Mouse (Mus musculus) embryonic facial prominence, embryonic 11.5 days (tissue): ENCODE measurements around the gene Sfpq. TPM values are rescaled to one million over a fixed set of nuclear protein-coding genes. Genes with fewer than 3 reads are reported as not detected.
A peak's percentile ranks its signal among the peaks of the same experiment; 100 is the strongest.

Experiments used
- ATAC-seq: fragments of 200-750 bp; cut with Nextera tagmentation; replicated peaks from 2 replicates; pipeline ENCODE4 v1.8.0; 2017; ENCODE audit warnings: low read depth; ENCODE audit not compliant: insufficient number of reproducible peaks, low FRiP score, low TSS enrichment
- DNase-seq: peaks from one replicate; pipeline ENCODE4 v3.0.0-alpha.2; 2015; ENCODE audit warnings: low spot score
- H3K27ac ChIP-seq: fragments of 300-500 bp; sonication (generic); replicated peaks from 2 replicates; pipeline ENCODE4 v1.5.1; 2014; ENCODE audit warnings: mild to moderate bottlenecking, low read depth, low read length, control low read depth
- H3K27me3 ChIP-seq: fragments of 300-500 bp; sonication (generic); 2 replicates; pipeline ENCODE4 v1.6.1; 2014; ENCODE audit warnings: mild to moderate bottlenecking, low read length, moderate library complexity, mixed read lengths; ENCODE audit not compliant: control insufficient read depth, insufficient read depth
- H3K36me3 ChIP-seq: fragments of 300-500 bp; sonication (generic); replicated peaks from 2 replicates; pipeline ENCODE4 v1.6.1; 2014; ENCODE audit warnings: low read depth, mild to moderate bottlenecking, low read length, moderate library complexity, mixed read lengths; ENCODE audit not compliant: control insufficient read depth, insufficient read depth
- H3K4me1 ChIP-seq: fragments of 300-500 bp; sonication (generic); 2 replicates; pipeline ENCODE4 v1.6.1; 2014; ENCODE audit warnings: low read length, mixed read lengths; ENCODE audit not compliant: control insufficient read depth, insufficient read depth
- H3K4me2 ChIP-seq: fragments of 300-500 bp; sonication (generic); 2 replicates; pipeline ENCODE4 v1.6.1; 2014; ENCODE audit warnings: low read depth, mild to moderate bottlenecking, control low read depth, low read length, moderate library complexity
- H3K4me3 ChIP-seq: fragments of 300-500 bp; sonication (generic); 2 replicates; pipeline ENCODE4 v1.5.1; 2014; ENCODE audit warnings: low read depth, low read length, control low read depth
- H3K9ac ChIP-seq: fragments of 300-500 bp; sonication (generic); replicated peaks from 2 replicates; pipeline ENCODE4 v1.6.1; 2014; ENCODE audit warnings: mild to moderate bottlenecking, control low read depth, low read length
- H3K9me3 ChIP-seq: fragments of 300-500 bp; sonication (generic); replicated peaks from 2 replicates; pipeline ENCODE4 v1.6.1; 2016; ENCODE audit warnings: mild to moderate bottlenecking, low read length, inconsistent platforms, mixed read lengths; ENCODE audit not compliant: control insufficient read depth
- WGBS: fragments of 180-500 bp; shearing (Covaris S2); extraction: QIAGEN DNeasy Blood & Tissue Kit; methylation state at CpG from one replicate; pipeline ENCODE4 v1.1.7; 2014; 5-methylcytosine and 5-hydroxymethylcytosine counted together
- polyA plus RNA-seq: library from polyadenylated mRNA; unstranded; fragments of >200 nt; fragmentation: Nextera tagmentation; extraction: Ambion mirVana; gene quantifications from 2 replicates; pipeline ENCODE4 v1.2.1, GENCODE M21; 2014

The Sfpq gene
- polyA plus RNA-seq, 1 experiment from 2014 or later = 194 TPM

GRCm38 (mm10) chr4:127060585-127061290 is 39.6 kb downstream of the Sfpq start, which contains the start of gene Zmym1:
Zmym1 (minus strand) TSS chr4:127061152.
- no peaks in the 10 kb centered on the region; the same call in none of the 2 replicates for H3K36me3 ChIP-seq
- H3K27ac ChIP-seq = no peak within 1 kb of the TSS
- H3K4me1 ChIP-seq = no peaks in the 10 kb centered on the region
- H3K9me3 ChIP-seq = no peaks in the 10 kb centered on the region
- H3K27me3 ChIP-seq = no peaks in the 10 kb centered on the region
- 2% methylated on average over 38 of the region's 38 CpGs for WGBS
- peak; percentile 88 for ATAC-seq
- DNase-seq = peak; percentile 92
- peak within 1 kb of the TSS; percentile 48 for H3K4me2 ChIP-seq
- H3K4me3 ChIP-seq = peak within 1 kb of the TSS; percentile 71
- peak within 1 kb of the TSS; percentile 85 for H3K9ac ChIP-seq

GRCm38 (mm10) chr4:127064051-127064450 is 42.9 kb downstream of the Sfpq start:
- Histone ChIP-seq H3K27me3 (no peaks in the 10 kb centered on the region), H3K4me2 (no peak overlapping the region), H3K4me1 (no peaks in the 10 kb centered on the region), H3K9ac (no peak overlapping the region), H3K4me3 (no peak overlapping the region), H3K36me3 (no peaks in the 10 kb centered on the region), H3K27ac (no peak overlapping the region), H3K9me3 (no peaks in the 10 kb centered on the region)
- WGBS = 45% methylated on average over 1 of the region's 1 CpGs
- ATAC-seq (no peak), DNase-seq (no peak)

- ATAC-seq (no peak), DNase-seq (no peak)
- Histone ChIP-seq H3K9ac (no peak overlapping the region), H3K27ac (no peak overlapping the region), H3K9me3 (no peaks in the 10 kb centered on the region), H3K4me1 (no peaks in the 10 kb centered on the region), H3K27me3 (no peaks in the 10 kb centered on the region), H3K4me2 (no peak overlapping the region), H3K36me3 (no peaks in the 10 kb centered on the region), H3K4me3 (no peak overlapping the region)
- 75% methylated on average over 1 of the region's 1 CpGs for WGBS
These were observed 53.8 kb downstream of the Sfpq start for GRCm38 (mm10) chr4:127074915-127075314.

GRCm38 (mm10) chr4:127076875-127077548 is 55.9 kb downstream of the Sfpq start, which contains the start of gene Zmym6:
Zmym6 (plus strand) TSS chr4:127077383.
- no peaks in the 10 kb centered on the region for H3K27me3 ChIP-seq
- WGBS = under 1% methylated on average over 45 of the region's 46 CpGs
- H3K9ac ChIP-seq = peak within 1 kb of the TSS; percentile 65
- H3K4me2 ChIP-seq = peak within 1 kb of the TSS; percentile 51
- peak; percentile 94 for ATAC-seq
- H3K27ac ChIP-seq = peak within 1 kb of the TSS; percentile 47; the same call in 1 of the 2 replicates
- no peaks in the 10 kb centered on the region for H3K36me3 ChIP-seq
- DNase-seq = peak; percentile 98
- no peaks in the 10 kb centered on the region for H3K4me1 ChIP-seq
- peak within 1 kb of the TSS; percentile 46 for H3K4me3 ChIP-seq
- H3K9me3 ChIP-seq = no peaks in the 10 kb centered on the region

- DNase-seq (no peak), ATAC-seq (no peak)
- H3K27me3 ChIP-seq = no peaks in the 10 kb centered on the region
These were observed 59.7 kb downstream of the Sfpq start for GRCm38 (mm10) chr4:127080806-127081205.

GRCm38 (mm10) chr4:127083131-127083530 is 62.0 kb downstream of the Sfpq start:
- WGBS = 89% methylated on average over 2 of the region's 2 CpGs
- Histone ChIP-seq H3K36me3 (no peaks in the 10 kb centered on the region), H3K4me3 (no peak overlapping the region), H3K9me3 (no peaks in the 10 kb centered on the region), H3K9ac (no peak overlapping the region), H3K4me1 (no peaks in the 10 kb centered on the region), H3K27ac (no peak overlapping the region), H3K27me3 (no peaks in the 10 kb centered on the region), H3K4me2 (no peak overlapping the region)
- ATAC-seq (no peak), DNase-seq (no peak)

More at GRCm38 (mm10) chr4:127080806-127081205, 59.7 kb downstream of the Sfpq start:
- H3K4me1 ChIP-seq = no peaks in the 10 kb centered on the region
- no peak overlapping the region for H3K4me2 ChIP-seq
- no peak overlapping the region for H3K4me3 ChIP-seq
- no peak overlapping the region for H3K9ac ChIP-seq
- H3K36me3 ChIP-seq = no peaks in the 10 kb centered on the region
- no peak overlapping the region for H3K27ac ChIP-seq
- no peaks in the 10 kb centered on the region for H3K9me3 ChIP-seq
- WGBS = 55% methylated on average over 1 of the region's 1 CpGs

GRCm38 (mm10) chr4:127085761-127086160 is 64.6 kb downstream of the Sfpq start:
- Histone ChIP-seq H3K36me3 (no peaks in the 10 kb centered on the region), H3K4me1 (no peaks in the 10 kb centered on the region), H3K4me2 (no peak overlapping the region), H3K27ac (no peak overlapping the region), H3K27me3 (no peaks in the 10 kb centered on the region), H3K9me3 (no peaks in the 10 kb centered on the region), H3K9ac (no peak overlapping the region), H3K4me3 (no peak overlapping the region)
- DNase-seq (no peak), ATAC-seq (no peak)
- 66% methylated on average over 1 of the region's 1 CpGs for WGBS
